Comparison of ENCODE assay signal across 11 mouse cellular contexts in genomic region chr12:9579301-9580030, GRCm38 (mm10). TPM values are rescaled to one million over a fixed set of nuclear protein-coding genes. Genes with fewer than 3 reads are reported as not detected.
DNase-seq lines count a peak whose midpoint lies in the region; ATAC-seq and TF ChIP-seq lines count a peak whose summit lies in the region.
"Had no signal": no experiment of that assay in that cellular context is flagged by ENCODE, and none has a peak within 500 bp of the region (broad histone marks: within the 10 kb centered on the region; RNA-seq: fewer than 3 reads in every experiment).

No protein-coding gene starts in this region.

- peak; percentile 39 for DNase-seq in embryo, embryonic 9.5 days (ENCODE audit: extremely low spot score)
- DNase-seq in embryo, embryonic 10 days (ENCODE audit: low spot score): no peak
- no peak for DNase-seq in hindbrain, embryonic 14.5 days (ENCODE audit: low spot score)
- DNase-seq in hindbrain, postnatal 0 days (ENCODE audit: low spot score): no peak
- no peak for DNase-seq in MN1 (ENCODE audit: low spot score)
- DNase-seq in gastrocnemius, adult 8-10 months (ENCODE audit: low spot score in 2 of 2): no peak
- DNase-seq: cerebellum, postnatal 14 days had no signal

- H3K9me3 ChIP-seq in hindbrain, embryonic 12.5 days (replicated peaks): no peaks in the 10 kb centered on the region
- H3K9me3 ChIP-seq in hindbrain, embryonic 14.5 days (ENCODE audit: control insufficient read depth, low read length): no peaks in the 10 kb centered on the region
- no peaks in the 10 kb centered on the region for H3K9me3 ChIP-seq in E14TG2a.4 (ENCODE audit: low read length)
- no peaks in the 10 kb centered on the region for H3K9me3 ChIP-seq in hindbrain, postnatal 0 days (ENCODE audit: low read length)
- H3K9me3 ChIP-seq: liver, embryonic 12.5 days had no signal

- WGBS in hindbrain, embryonic 12.5 days: 2% methylated on average over 31 of the region's 31 CpGs
- WGBS in hindbrain, embryonic 14.5 days: 1% methylated on average over 30 of the region's 31 CpGs
- WGBS in hindbrain, postnatal 0 days: 2% methylated on average over 31 of the region's 31 CpGs

- no peak overlapping the region for H3K9ac ChIP-seq in hindbrain, embryonic 12.5 days
- H3K9ac ChIP-seq in hindbrain, embryonic 14.5 days: no peak overlapping the region
- H3K9ac ChIP-seq in hindbrain, postnatal 0 days (replicated peaks; ENCODE audit: low read length): no peak overlapping the region
- H3K9ac ChIP-seq: liver, embryonic 12.5 days had no signal

- H3K27ac ChIP-seq in hindbrain, embryonic 12.5 days: no peak overlapping the region
- H3K27ac ChIP-seq in hindbrain, embryonic 14.5 days: no peak overlapping the region
- no peak overlapping the region for H3K27ac ChIP-seq in hindbrain, postnatal 0 days
- H3K27ac ChIP-seq: liver, embryonic 12.5 days had no signal

- H3K36me3 ChIP-seq in hindbrain, embryonic 12.5 days: no peaks in the 10 kb centered on the region
- no peaks in the 10 kb centered on the region for H3K36me3 ChIP-seq in hindbrain, embryonic 14.5 days (replicated peaks; ENCODE audit: control insufficient read depth, insufficient read depth)
- no peaks in the 10 kb centered on the region for H3K36me3 ChIP-seq in E14TG2a.4 (ENCODE audit: insufficient read depth, low read length)
- H3K36me3 ChIP-seq in hindbrain, postnatal 0 days (ENCODE audit: insufficient read depth, low read length): no peaks in the 10 kb centered on the region
- H3K36me3 ChIP-seq: liver, embryonic 12.5 days had no signal

- H3K4me1 ChIP-seq in hindbrain, embryonic 12.5 days: peaks cover 13% of the 10 kb centered on the region
- H3K4me1 ChIP-seq in hindbrain, embryonic 14.5 days (replicated peaks; ENCODE audit: control insufficient read depth, insufficient read depth, low read length): 0 out of 2 replicates have a peak, but pooled peaks cover 2% of the 10 kb centered on the region
- H3K4me1 ChIP-seq in E14TG2a.4 (replicated peaks; ENCODE audit: low read depth, low read length): peaks cover 52% of the 10 kb centered on the region
- H3K4me1 ChIP-seq in hindbrain, postnatal 0 days (ENCODE audit: insufficient read depth, low read length): no peaks in the 10 kb centered on the region
- H3K4me1 ChIP-seq: liver, embryonic 12.5 days had no signal

- H3K4me2 ChIP-seq in hindbrain, embryonic 12.5 days (replicated peaks): peak overlapping the region; percentile 6; the same call in 1 of the 2 replicates
- no peak overlapping the region for H3K4me2 ChIP-seq in hindbrain, embryonic 14.5 days (replicated peaks)
- H3K4me2 ChIP-seq in hindbrain, postnatal 0 days (ENCODE audit: low read depth, low read length): peak overlapping the region; percentile 38; the same call in 1 of the 2 replicates
- H3K4me2 ChIP-seq: liver, embryonic 12.5 days had no signal

- H3K4me3 ChIP-seq in hindbrain, embryonic 12.5 days: no peak overlapping the region
- no peak overlapping the region for H3K4me3 ChIP-seq in hindbrain, embryonic 14.5 days (replicated peaks; ENCODE audit: low read length)
- H3K4me3 ChIP-seq in E14TG2a.4 (replicated peaks; ENCODE audit: low read length): 0 out of 2 replicates have a peak overlapping the region, but pooled peaks have one; percentile 4
- H3K4me3 ChIP-seq in hindbrain, postnatal 0 days (ENCODE audit: low read length): no peak overlapping the region
- H3K4me3 ChIP-seq: liver, embryonic 12.5 days had no signal

- peaks cover 99% of the 10 kb centered on the region for H3K27me3 ChIP-seq in hindbrain, embryonic 12.5 days
- H3K27me3 ChIP-seq in hindbrain, embryonic 14.5 days (ENCODE audit: control insufficient read depth, insufficient read depth, low read length): peaks cover 99% of the 10 kb centered on the region
- H3K27me3 ChIP-seq in E14TG2a.4 (ENCODE audit: insufficient read depth, low read length): peaks cover 98% of the 10 kb centered on the region
- peaks cover 78% of the 10 kb centered on the region for H3K27me3 ChIP-seq in hindbrain, postnatal 0 days (ENCODE audit: insufficient read depth, low read length)

- no peak for ATAC-seq in hindbrain, embryonic 12.5 days (ENCODE audit: low FRiP score)
- ATAC-seq in hindbrain, embryonic 14.5 days (ENCODE audit: low FRiP score): no peak
- ATAC-seq in hindbrain, postnatal 0 days: no peak
- ATAC-seq: liver, embryonic 12.5 days had no signal

- no peak for TF ChIP-seq CTCF in E14TG2a.4 (conservative IDR thresholded peaks at IDR 0.05; ENCODE audit: low read length)
- TF ChIP-seq CTCF in hindbrain, postnatal 0 days (IDR thresholded peaks at IDR 0.05; ENCODE audit: low read depth): no peak

RNA-seq across cellular contexts. Expression of gene Osr1, which starts 9.6 kb away (rescaled TPM):
- 19.7 and 37.7 TPM in 2 replicates for polyA plus RNA-seq in hindbrain, embryonic 12.5 days (2016; fragmentation: Nextera tagmentation; extraction: Ambion mirVana)
- 9.6 and 13.2 TPM in 2 replicates for polyA plus RNA-seq in hindbrain, embryonic 14.5 days (2014; fragmentation: Nextera tagmentation; extraction: Ambion mirVana)
- 8.7 and 17.6 TPM in 2 replicates for total RNA-seq in hindbrain, postnatal 0 days (2014; rRNA removed)
- polyA plus RNA-seq in hindbrain, postnatal 0 days (2015; fragmentation: Nextera tagmentation; extraction: Ambion mirVana): 7.1 and 8.5 TPM in 2 replicates
- total RNA-seq in gastrocnemius, adult 8-10 months (2022): 1 to 10 TPM; 1.6 to 3.2 (median 2.1) TPM
- total RNA-seq: megakaryocyte-erythroid progenitor cell, adult 5-6 weeks had no signal
